Mouse (Mus musculus): ENCODE measurements around the gene Mapk12. TPM values are rescaled to one million over a fixed set of nuclear protein-coding genes. Genes with fewer than 3 reads are reported as not detected.

Gene Mapk12
- polyA plus RNA-seq, 1 experiment, result 25.3 TPM

GRCm38 (mm10) chr15:89171526-89172051 is 31.1 kb upstream of the Mapk12 start:
- DNase-seq (ENCODE audit: low read depth), result no peak

GRCm38 (mm10) chr15:89170102-89170501 is 29.6 kb upstream of the Mapk12 start:
- no peak for DNase-seq (ENCODE audit: low read depth)

DNA sequence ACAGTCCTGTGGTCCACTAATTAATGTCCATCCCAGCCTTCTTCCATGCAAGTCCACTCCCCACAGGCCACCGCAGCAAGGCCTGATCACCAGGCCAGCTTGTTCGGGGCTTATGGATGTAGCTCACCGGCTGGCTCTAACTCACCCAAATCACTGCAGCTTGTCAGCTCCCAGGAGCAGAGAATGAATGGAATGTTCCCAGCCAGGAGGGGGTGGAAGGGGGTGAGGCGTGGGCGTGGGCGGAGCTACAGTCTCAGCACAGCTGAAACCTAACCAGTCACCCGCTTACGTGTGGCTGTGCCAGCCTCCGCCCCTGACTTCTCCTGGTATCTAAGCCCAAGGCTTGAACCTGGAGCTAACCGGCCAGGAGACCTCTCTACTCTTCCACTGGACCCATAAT is 28.9 kb upstream of the Mapk12 start:
- no peak for DNase-seq (ENCODE audit: low read depth)

GRCm38 (mm10) chr15:89168922-89169321 is 28.4 kb upstream of the Mapk12 start:
- no peak for DNase-seq (ENCODE audit: low read depth)

DNA sequence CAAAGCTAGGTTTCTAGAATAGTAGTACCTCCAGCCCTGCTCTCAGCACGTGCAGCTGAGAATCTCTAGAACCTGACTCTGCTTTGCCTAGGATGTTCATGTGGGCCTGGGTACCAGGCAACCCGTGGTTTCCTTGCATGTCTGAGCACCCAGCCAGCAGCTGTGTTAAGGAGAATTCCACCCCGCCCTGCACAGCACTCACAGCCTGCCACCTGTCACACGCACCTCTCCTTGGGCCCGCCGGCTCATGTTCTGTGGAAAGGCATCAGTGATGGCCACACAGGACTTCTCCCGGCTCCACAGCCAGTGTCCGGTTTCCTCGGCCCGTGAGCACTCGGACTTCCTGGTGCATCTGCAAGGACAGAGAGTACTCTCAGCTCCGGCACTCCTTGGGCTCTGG is 25.0 kb upstream of the Mapk12 start:
- DNase-seq (ENCODE audit: low read depth), result no peak

- no peak for DNase-seq (ENCODE audit: low read depth)
Measured at GRCm38 (mm10) chr15:89161397-89161796, 20.9 kb upstream of the Mapk12 start.

DNA sequence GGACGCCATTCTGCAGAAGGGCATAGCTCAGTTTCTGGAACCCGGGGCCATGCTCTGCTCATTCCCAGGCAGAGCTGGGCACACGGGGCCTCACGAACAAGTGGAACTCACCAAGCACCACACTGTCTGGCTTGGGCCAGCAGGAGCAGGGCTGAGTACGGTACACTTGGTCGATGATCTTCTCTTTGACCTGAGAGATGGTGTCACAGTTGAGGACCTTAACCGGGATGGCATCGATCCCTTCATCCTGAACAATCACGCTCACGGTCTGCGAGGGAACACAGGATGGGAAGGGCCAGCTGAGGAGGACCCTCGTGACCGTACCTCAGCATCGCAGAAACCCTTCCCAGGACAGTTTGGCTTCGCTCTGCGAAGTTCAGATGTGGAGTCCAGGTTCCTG is 18.0 kb upstream of the Mapk12 start:
- no peak for DNase-seq (ENCODE audit: low read depth)

DNA sequence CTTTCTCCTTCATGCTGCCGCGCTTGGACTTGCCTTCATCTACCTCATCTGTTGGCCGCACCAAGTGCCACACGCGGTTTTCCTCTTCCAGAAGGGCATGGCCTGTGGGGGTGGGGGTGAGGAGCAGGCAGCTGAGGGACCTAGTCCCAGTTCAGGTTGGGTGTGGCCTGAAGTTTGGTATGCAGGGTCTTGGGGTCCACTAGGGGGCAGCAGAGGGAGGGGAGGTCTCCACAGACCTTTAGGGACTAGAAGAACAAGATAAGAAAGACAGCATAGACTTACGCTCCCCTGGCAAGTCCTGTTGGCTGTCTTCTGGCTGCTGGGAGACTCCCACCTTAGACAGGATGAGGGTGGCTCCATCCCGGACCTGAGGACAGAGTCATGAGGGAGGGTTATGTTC is 17.5 kb upstream of the Mapk12 start:
- DNase-seq (ENCODE audit: low read depth), result no peak

DNA sequence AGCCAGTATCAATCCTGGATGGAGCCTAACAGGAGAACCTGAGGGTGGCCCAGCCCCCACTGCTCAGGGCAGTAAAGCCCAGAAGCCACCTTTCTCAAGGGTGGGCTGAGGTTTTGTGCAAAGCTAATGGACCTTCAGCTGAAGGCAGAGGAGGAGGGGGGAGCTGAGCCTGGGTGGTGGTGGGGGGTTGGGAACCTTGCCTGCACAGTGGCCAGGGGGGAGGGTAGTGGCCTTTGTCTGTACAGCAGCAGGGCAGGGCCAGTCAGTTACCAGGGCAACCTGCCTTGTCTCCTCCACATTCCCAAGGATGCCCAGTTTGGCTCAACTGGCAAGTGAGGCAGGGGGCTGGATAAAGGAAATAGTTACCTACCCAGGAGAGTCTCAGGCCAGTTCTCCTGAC is 11.8 kb upstream of the Mapk12 start:
- DNase-seq (ENCODE audit: low read depth), result no peak

- no peak for DNase-seq (ENCODE audit: low read depth)
Measured at GRCm38 (mm10) chr15:89150041-89150390, 9.5 kb upstream of the Mapk12 start.

GRCm38 (mm10) chr15:89149271-89150040 is 9.0 kb upstream of the Mapk12 start, which contains the start of gene Mapk11:
TSS of gene Mapk11 (minus strand) at chr15:89149628.
- DNase-seq (ENCODE audit: low read depth), result no peak

- DNase-seq (ENCODE audit: low read depth), result no peak
Measured at GRCm38 (mm10) chr15:89148496-89149270, 8.2 kb upstream of the Mapk12 start.

GRCm38 (mm10) chr15:89147895-89148294 is 7.4 kb upstream of the Mapk12 start:
- no peak for DNase-seq (ENCODE audit: low read depth)

DNA sequence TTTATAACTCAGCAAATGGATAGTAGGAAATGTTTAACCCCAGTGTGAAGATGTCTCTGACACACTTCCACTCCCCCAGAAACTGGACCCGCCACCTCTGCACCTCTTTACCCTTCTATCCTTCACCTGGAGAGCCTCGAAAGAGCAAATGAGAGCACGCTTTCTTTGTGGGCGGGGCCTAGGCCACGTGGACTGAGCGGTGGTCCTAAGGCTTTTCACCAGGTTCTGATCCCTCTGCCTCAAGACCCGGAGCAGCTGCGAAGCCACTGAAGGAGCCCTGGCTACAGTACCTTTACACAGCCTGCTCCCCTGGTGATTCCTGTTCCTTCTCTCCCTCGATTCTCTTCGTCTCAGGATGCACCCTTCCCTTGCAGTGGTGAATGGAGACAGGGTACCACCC is 7.0 kb upstream of the Mapk12 start:
- no peak for DNase-seq (ENCODE audit: low read depth)

- DNase-seq (ENCODE audit: low read depth), result no peak
Measured at GRCm38 (mm10) chr15:89147024-89147423, 6.5 kb upstream of the Mapk12 start.

GRCm38 (mm10) chr15:89146537-89146936 is 6.0 kb upstream of the Mapk12 start:
- DNase-seq (ENCODE audit: low read depth), result no peak

DNA sequence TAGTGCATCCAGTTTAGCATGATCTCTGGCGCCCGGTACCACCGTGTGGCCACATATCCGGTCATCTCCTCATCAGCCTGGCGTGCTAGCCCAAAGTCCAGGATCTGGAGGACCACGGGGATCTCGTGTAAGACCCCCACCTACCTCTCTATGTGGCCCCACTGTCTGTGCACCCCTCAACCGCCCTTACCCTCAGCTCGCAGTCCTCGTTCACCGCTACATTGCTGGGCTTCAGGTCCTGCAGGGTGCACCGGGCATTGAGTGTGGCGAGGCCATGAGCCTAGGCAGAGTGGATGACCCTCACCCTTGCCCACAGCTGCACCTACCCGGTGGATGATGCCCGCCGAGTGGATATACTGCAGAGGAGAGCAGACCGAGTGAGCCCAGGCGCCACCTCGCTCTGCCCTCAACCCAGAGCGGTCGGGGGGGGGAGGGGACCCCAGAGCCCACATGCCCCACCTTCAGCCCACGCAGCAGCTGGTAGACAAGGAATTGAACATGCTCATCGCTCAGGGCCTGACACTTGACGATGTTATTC is 5.4 kb upstream of the Mapk12 start:
- DNase-seq (ENCODE audit: low read depth), result no peak

GRCm38 (mm10) chr15:89144965-89145364 is 4.5 kb upstream of the Mapk12 start:
- no peak for DNase-seq (ENCODE audit: low read depth)

DNA sequence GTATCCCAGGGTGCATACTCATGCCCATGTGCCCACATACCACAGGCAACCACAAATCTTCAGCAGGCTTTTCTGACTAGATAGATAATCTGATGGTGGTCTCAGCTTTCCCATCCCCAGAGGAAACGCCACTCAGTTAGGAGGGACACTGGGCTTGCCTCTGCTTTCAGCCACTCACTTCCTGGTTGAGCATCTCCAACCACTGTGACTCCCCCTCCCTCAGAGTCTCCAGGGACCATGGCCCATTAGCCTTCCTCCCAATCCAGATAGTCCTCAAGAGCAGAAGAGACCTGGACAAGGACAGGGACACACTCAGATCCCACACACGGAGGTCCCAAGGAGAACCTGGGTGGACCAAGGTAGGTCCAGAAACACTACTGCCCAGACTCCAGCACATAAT is 2.6 kb upstream of the Mapk12 start:
- no peak for DNase-seq (ENCODE audit: low read depth)

- no peak for DNase-seq (ENCODE audit: low read depth)
Measured at GRCm38 (mm10) chr15:89141905-89142304, 1.4 kb upstream of the Mapk12 start.

GRCm38 (mm10) chr15:89141443-89141842 is 940 bp upstream of the Mapk12 start:
- no peak for DNase-seq (ENCODE audit: low read depth)

GRCm38 (mm10) chr15:89140048-89140658 is 350 bp downstream of the Mapk12 start:
- no peak for DNase-seq (ENCODE audit: low read depth)

Data from gonadal fat pad, adult 2 months (tissue).